Mouse (Mus musculus): ENCODE measurements at regions not wholly inside any gene's neighbourhood (a gene's known extent, or its start where the extent isn't known, plus 50 kb on each side); places are given as distances from the start of the nearest gene placed in this dataset.

DNA sequence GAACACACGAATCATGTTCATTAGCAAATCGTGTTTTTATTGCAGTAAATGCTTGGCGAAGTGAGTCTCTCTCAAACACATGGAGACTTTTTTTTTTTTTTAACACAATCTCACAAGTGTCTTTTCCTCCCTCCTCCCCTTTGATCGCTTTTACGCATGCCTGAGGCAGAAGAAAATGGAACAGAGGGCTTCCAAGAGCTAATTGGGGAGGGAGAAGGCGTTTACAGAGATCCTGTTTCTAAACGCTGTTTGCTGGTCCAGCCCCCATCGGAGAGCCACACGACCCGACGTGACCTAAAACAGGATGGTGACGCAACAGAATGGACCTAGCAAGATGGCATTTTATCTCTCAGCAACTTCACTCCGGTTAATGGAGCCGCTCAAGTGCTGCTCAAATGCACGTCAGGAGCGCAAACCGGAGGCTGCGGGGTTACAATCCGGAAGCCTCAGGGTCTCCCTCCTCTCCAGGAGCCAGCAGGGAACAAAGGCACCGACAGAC lies 73.0 kb upstream of the Zfp217 start (continued):
- TF ChIP-seq MEF2A (IDR thresholded peaks at IDR 0.05; ENCODE audit: extremely low read depth, insufficient replicate concordance, low read depth, low read length, poor library complexity, severe bottlenecking) = no peak
- TF ChIP-seq ZMIZ1 (IDR thresholded peaks at IDR 0.05; ENCODE audit: low read depth, low read length) = peak; percentile 71

DNA sequence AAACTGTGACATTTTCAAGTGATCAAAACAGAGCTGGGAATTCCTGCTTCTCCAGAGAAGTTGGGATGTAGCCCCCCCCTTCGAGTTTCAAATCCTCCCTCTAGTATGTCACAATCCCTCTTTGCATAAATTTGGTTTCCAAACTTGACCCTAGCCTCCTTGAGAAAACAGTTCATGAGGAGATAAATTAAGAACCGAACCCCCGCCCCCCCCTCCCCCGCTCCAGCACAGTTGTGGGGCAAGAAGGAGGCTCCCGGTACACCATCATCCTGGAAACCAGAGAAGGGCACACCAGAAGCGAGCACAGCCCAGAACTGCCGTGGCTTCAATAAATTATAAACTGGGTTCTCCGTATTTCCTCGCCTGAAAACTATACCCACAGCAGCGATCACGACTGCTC lies 72.5 kb upstream of the Zfp217 start:
- peaks cover 3 to 9% of the 10 kb centered on the region in 2 experiments; a peak in 3 of 4 replicates for H3K4me1 ChIP-seq (ENCODE audit: control insufficient read depth in 1 of 2, insufficient read depth in 2 of 2, low read length in 2 of 2)
- peaks cover 0 to 5% of the 10 kb centered on the region in 2 experiments; a peak in 2 of 4 replicates for H3K36me3 ChIP-seq (ENCODE audit: control insufficient read depth in 1 of 2, insufficient read depth in 2 of 2, low read length in 2 of 2)
- TF ChIP-seq USF2 (IDR thresholded peaks at IDR 0.05; ENCODE audit: borderline replicate concordance in 1 of 2, insufficient read depth in 1 of 2, low read depth in 1 of 2, low read length in 2 of 2) (no peak), MAFK (IDR thresholded peaks at IDR 0.05; ENCODE audit: borderline replicate concordance, low read depth, low read length) (no peak), RCOR1 (IDR thresholded peaks at IDR 0.05; ENCODE audit: low read depth, low read length) (no peak), MAZ (IDR thresholded peaks at IDR 0.05; ENCODE audit: low read depth, low read length) (no peak), CHD2 (IDR thresholded peaks at IDR 0.05; ENCODE audit: low read length) (no peak), UBTF (IDR thresholded peaks at IDR 0.05; ENCODE audit: borderline replicate concordance, insufficient read depth, low read depth, low read length) (no peak), TCF12 (IDR thresholded peaks at IDR 0.05; ENCODE audit: low read depth, low read length) (no peak), USF1 (IDR thresholded peaks at IDR 0.05; ENCODE audit: low read depth, low read length) (no peak), GATA1 (IDR thresholded peaks at IDR 0.05; ENCODE audit: low read depth, low read length) (no peak), ZMIZ1 (IDR thresholded peaks at IDR 0.05; ENCODE audit: low read depth, low read length) (no peak), MXI1 (IDR thresholded peaks at IDR 0.05; ENCODE audit: low read depth, low read length) (no peak), NRF1 (IDR thresholded peaks at IDR 0.05; ENCODE audit: insufficient read depth, low read depth, low read length, poor library complexity, severe bottlenecking) (no peak), CTCF (IDR thresholded peaks at IDR 0.05 in 2 of 3, conservative IDR thresholded peaks at IDR 0.05 in 1 of 3; ENCODE audit: control insufficient read depth in 1 of 3, insufficient read depth in 1 of 3, low read depth in 2 of 3, low read length in 3 of 3, poor library complexity in 1 of 3, severe bottlenecking in 1 of 3) (no peak), ELF1 (IDR thresholded peaks at IDR 0.05; ENCODE audit: low read depth, low read length) (no peak), MAX (IDR thresholded peaks at IDR 0.05; ENCODE audit: low read length) (no peak), JUND (IDR thresholded peaks at IDR 0.05; ENCODE audit: low read depth, low read length) (no peak)
- H3K27ac ChIP-seq (ENCODE audit: control insufficient read depth, low read depth, low read length) = peak overlapping the region; percentile 96
- H3K79me2 ChIP-seq (ENCODE audit: control insufficient read depth, insufficient read depth, low read length, poor library complexity) = peaks cover 2% of the 10 kb centered on the region; the same call in 1 of the 2 replicates
- H3K9ac ChIP-seq (ENCODE audit: control insufficient read depth, low read depth, low read length, poor library complexity, severe bottlenecking) = peak overlapping the region; percentile 91
- H3K27me3 ChIP-seq (ENCODE audit: control insufficient read depth in 1 of 2, insufficient read depth in 2 of 2, low read length in 2 of 2) = no peaks in the 10 kb centered on the region
- no peak for DNase-seq (ENCODE audit: low read depth, low spot score)
- H3K4me3 ChIP-seq (ENCODE audit: control insufficient read depth in 1 of 2, insufficient read depth in 1 of 2, low read depth in 2 of 2, low read length in 2 of 2) = peak overlapping the region; percentile 73 to 95
- H3K9me3 ChIP-seq (replicated peaks; ENCODE audit: insufficient read depth, low read length) = no peaks in the 10 kb centered on the region

All from MEL (cell line).